Mouse (Mus musculus) layer of hippocampus, adult 11-12 months (tissue): ENCODE results near the gene Lmo7.
A peak's percentile ranks its signal among the peaks of the same experiment; 100 is the strongest.

Experiments used
- DNase-seq: peaks from one replicate; pipeline ENCODE4 v3.0.0; 2022; ENCODE audit warnings: low spot score

The Lmo7 gene

DNA sequence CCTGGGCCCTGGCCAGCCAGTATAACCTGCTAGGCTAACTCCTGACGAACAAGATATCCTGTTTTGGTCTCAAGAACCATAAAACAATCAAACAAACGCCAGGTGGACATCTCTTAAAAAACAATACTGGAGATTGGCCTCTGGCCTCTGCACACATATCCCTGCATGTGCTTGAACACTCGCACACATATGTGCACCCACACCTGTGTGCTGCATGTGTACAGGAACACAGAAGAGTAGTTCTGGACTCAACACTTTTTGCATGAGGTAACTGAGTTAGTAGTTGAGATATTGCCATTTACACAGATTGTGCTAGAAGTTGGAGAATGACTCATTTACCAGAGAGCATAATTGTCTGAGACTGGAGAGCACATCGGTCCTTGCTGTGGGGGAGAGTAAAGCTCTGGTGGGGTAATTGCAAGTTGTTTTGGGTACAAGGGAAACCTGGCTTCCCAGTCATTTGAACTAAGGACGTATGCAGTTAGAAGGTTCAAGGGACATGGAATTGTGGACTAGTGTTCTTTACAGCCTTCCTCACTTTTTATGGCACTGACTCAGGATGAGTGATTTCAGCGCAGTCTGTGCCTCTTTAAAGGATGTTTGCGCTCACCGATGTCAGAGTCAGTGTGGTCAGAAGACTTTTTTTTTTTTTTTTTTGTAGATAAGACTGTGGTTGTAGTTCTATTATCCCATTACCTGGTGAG lies 148.7 kb downstream of the Lmo7 start:
- no peak for DNase-seq

GRCm38 (mm10) chr14:101879050-101879694 lies 149.4 kb downstream of the Lmo7 start:
- no peak for DNase-seq

DNA sequence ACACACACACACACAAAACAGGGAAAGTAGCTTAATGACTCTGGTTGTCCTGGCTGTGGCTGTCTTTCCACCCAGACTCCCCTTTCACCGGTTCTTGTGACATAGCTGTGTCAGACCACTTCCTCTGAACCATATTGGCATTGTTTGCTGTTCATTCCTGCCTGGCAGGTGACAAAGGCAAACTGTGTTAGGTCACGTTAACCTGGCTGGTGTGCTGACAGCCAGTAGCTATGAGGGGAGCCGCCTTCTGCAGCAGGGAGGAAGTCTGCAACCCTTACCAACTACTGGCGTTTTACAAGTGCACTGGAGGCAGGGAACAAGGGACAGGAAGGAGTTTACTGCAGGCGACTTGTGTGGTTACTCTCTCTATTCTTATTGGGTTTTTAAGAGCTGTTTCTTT lies 153.2 kb downstream of the Lmo7 start:
- no peak for DNase-seq

DNA sequence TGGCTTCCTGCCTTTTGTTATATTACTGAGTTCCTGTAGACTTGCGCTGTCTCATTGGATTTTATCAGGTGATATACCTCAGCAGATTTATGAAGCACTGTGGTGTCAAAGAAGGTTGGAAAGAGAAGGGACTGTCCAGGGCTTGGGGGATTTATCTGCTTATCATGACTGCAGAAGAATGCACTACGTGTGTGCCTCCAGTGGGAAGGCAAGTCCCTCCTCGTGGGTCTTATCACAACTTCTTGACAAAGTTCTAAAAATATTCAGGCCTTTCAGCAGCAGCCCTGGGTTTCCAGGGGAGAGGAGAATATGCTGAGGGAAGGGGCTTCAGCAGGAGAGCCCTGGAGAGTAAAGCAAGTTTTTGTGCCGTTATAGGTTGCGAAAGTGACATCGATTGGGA lies 154.0 kb downstream of the Lmo7 start:
- DNase-seq, result no peak

DNA sequence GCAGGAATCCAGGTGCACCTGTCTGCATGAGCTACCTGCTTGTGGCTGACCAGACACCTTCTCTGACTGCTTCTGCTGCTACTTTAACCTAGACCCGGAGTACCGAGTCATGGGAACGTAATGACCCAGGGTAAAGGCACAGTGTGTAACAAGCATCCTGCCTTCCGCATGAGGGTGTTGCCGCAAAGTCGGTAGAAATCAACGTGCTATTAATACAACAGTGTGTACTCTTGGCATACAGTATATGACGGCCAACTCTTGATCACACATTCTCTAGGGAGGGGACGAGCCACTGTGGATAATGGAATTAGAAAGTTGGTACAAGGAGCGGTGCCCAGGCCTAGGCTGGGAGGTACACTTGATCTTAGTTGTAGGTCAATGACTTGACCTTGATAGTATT lies 156.6 kb downstream of the Lmo7 start:
- DNase-seq, result no peak

GRCm38 (mm10) chr14:101891903-101892448 lies 162.2 kb downstream of the Lmo7 start:
- DNase-seq, result no peak

GRCm38 (mm10) chr14:101892496-101892895 lies 162.7 kb downstream of the Lmo7 start:
- no peak for DNase-seq

DNA sequence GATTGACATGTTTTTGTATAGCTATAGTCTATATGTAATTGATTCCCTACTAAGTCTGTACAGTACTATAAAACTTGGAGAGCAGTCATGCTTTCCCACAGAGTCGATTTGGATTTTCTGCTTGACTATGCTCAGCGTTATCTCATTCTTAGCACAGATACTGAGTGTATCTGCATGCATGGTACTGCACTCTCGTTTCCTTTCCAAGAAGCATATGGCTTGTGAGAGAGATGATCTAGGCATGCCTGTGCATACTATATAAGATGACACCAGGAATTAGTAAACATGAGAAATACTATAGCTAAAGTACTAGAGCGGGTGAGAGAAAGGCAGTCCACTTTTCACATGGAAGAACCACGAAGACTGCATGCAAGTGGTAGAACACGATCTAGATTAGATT lies 163.5 kb downstream of the Lmo7 start:
- no peak for DNase-seq

- no peak for DNase-seq
Measured at GRCm38 (mm10) chr14:101898250-101898649, 168.5 kb downstream of the Lmo7 start.

DNA sequence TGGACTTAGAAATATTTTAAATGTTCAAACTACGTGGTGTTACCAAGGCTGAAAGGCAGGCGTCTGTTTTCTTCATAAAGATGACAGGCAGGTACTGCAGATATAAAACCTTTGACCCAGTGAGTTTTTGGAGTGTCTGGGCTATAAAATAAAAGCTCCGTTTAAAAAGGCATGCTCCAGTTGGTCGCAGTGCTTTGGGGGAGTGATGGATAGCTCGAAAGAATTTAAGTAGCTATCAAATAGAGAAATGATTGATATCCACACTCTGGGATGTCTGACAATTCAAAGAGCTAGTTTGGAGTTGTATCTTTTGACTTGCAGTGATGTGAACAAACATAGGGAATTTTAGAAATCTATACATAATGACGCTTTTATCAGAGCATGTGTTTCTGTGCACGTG lies 171.7 kb downstream of the Lmo7 start:
- no peak for DNase-seq

DNA sequence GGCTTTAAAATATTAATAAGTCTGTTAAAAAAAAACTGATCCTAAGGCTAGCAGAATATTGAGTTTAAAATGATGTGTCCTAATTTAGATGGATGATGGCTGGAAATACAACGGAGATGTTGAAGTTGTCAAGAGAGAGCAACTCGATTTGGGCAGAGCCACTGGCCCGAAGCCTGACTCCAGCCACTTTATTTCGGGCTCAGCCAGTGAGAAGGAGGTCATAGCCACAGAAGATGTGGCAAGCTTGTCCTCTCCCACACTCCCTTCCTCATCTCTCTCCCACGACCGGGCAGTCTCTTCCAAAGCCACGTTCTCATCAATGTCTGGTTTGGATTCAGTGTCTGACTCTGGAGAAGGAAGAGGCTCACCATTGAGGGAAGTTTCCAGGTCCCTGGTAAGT lies 172.2 kb downstream of the Lmo7 start:
- no peak for DNase-seq

DNA sequence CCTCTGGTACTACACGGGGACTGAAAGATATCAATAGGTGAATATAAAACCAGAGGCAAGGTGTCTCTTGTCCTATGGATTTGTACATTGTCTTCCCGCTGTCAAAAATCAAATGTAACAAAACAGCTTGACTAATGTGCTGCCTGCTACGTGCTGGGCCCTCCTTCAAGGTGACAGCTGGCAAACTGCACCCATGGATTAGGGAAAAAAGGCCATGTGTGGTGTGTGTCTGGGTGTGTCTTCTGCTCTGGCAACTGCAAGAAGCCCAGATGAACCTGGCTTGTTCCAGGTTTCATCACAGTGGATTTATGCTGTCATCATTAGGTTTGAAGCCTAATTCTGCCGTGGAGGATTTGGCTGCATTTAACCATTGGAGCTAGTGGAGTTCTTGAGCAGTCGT lies 174.0 kb downstream of the Lmo7 start:
- DNase-seq, result no peak

DNA sequence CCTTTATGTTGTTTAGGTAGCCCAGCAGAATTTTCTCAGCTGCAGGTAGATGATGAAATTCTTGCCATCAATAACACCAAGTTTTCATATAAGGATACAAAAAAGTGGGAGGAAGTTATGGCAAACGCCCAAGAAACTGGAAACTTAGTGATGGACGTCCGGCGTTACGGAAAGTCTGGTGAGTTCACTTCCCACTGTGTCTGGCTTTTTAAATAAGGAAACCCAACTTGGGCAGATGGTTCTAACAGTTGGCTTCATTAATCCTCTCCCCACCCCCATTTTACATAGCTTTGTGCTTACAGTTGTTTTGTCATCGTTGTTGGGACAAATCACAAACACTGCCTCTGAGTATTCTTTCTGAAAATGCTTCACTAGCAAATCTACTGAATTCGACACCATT lies 182.2 kb downstream of the Lmo7 start:
- DNase-seq, result no peak

DNA sequence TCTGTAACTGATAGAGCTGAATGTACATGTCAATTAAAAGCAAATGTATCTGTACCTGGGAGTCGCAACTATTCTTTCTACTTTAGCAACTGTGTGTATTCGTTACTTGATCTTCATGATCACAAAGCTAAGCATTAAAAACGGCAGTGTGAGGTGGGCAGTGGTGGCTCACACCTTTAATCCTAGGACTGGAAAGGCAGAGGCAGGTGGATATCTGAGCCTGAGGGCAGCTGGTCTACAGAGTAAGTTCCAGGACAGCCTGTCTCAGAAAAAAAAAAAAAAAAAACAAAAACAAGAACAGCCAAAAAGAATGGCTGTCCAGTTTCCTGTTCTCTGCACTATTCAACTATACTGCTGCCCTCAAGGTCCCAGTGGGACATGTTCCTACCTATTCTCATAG lies 182.6 kb downstream of the Lmo7 start:
- no peak for DNase-seq

DNA sequence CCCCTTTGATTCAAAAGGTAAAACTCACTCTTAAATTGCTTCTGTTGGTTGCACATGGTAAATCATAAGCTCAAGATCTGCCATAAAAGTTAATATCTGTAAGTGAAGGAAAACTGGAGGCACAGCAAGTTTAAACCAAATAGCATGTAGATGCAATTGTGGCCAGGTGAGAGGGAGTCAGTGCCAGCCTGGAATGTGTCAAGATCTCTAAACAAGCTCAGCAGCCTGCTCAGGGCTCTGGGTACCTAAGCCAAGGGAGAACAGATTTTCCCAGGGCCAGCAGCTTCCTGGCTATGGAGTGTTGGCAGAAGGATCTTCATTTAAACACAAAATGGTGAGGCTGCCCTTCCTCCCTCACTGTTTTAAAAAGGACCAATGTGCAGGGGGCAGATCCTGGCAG lies 184.6 kb downstream of the Lmo7 start:
- DNase-seq, result no peak

GRCm38 (mm10) chr14:101915867-101916266 lies 186.1 kb downstream of the Lmo7 start:
- no peak for DNase-seq

- no peak for DNase-seq
Measured at GRCm38 (mm10) chr14:101918471-101918870, 188.7 kb downstream of the Lmo7 start.

DNA sequence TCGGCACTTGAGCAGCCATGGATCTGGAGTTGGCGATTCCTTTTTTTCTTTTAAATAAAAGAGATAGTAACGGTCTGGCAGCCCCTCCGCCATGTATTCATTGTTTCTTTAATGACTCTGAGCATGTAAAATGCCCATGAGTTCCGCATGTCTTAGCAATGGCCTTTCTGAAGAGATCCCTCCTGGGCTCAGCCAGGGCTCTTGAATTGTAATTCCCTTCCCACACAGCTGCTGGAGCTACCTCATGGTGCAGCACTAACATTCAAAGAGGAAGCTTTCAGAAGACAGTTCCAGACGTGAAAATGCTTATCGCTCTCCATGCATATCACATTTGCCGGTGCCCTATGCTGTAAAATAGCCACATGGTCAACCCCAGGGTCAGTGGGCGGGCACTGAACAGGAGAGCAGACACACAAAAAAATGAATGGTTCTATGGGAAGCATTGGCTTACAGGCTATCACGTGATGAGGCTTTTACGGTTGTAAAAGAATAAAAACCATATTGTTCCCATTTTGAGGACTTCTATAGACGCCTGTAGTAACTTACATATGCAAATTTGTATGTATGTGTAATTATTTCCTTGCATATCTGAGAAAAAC lies 198.0 kb downstream of the Lmo7 start:
- no peak for DNase-seq

- peak; percentile 43 for DNase-seq
Measured at GRCm38 (mm10) chr14:101930576-101931447, 201.1 kb downstream of the Lmo7 start.

- DNase-seq, result no peak
Measured at GRCm38 (mm10) chr14:101931448-101931750, 201.6 kb downstream of the Lmo7 start.

GRCm38 (mm10) chr14:101933551-101933950 lies 203.8 kb downstream of the Lmo7 start:
- DNase-seq, result no peak

- peak; percentile 54 for DNase-seq
Measured at GRCm38 (mm10) chr14:101942971-101943370, 213.2 kb downstream of the Lmo7 start.
